Comparison of ENCODE assay signal across 8 mouse cellular contexts in the genomic region with DNA sequence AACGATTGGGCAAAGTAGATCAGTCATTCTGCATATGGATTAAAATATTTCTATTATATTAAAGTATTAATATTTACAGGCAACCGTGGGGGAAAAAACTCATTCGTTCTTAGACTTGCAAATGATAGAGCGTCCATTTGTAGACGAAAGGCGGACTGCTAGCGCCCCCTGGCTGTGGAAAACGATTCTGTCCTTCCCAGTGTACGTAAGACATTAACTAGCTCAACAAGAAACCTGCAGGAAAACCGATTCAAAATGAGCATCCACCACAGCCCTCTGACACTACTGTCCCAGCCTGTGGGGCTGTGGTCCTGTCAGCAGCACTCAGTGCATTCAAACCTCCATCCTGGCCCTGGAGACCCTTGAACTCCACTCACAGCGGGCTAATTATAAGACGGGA. TPM values are rescaled to one million over a fixed set of nuclear protein-coding genes. Genes with fewer than 3 reads are reported as not detected.
DNase-seq lines count a peak whose midpoint lies in the region; ATAC-seq lines count a peak whose summit lies in the region.
"Had no signal": no experiment of that assay in that cellular context is flagged by ENCODE, and none has a peak within 500 bp of the region (broad histone marks: within the 10 kb centered on the region; RNA-seq: fewer than 3 reads in every experiment).

No protein-coding gene starts in this region.

- H3K4me1 ChIP-seq in limb, embryonic 10.5 days, result peaks cover 16% of the 10 kb centered on the region
- H3K4me1 ChIP-seq in stomach, embryonic 14.5 days (ENCODE audit: control insufficient read depth, insufficient read depth, low read length), result no peaks in the 10 kb centered on the region

- H3K9me3 ChIP-seq in limb, embryonic 10.5 days (replicated peaks), result no peaks in the 10 kb centered on the region
- H3K9me3 ChIP-seq in stomach, embryonic 14.5 days (ENCODE audit: control insufficient read depth, low read depth, low read length), result no peaks in the 10 kb centered on the region
- H3K9me3 ChIP-seq: midbrain, embryonic 12.5 days had no signal

- no peak overlapping the region for H3K27ac ChIP-seq in limb, embryonic 10.5 days
- H3K27ac ChIP-seq in stomach, embryonic 14.5 days (ENCODE audit: low read length), result no peak overlapping the region
- H3K27ac ChIP-seq: midbrain, embryonic 12.5 days had no signal

- DNase-seq in adipocyte (ENCODE audit: low spot score), result peak; percentile 89
- DNase-seq in cerebellum, adult 9-10 months, result peak; percentile 77
- peak; percentile 90 to 92 for DNase-seq in frontal cortex, postnatal 25 days (ENCODE audit: low spot score in 2 of 2)
- peak; percentile 84 for DNase-seq in kidney, adult 18-20 months
- DNase-seq in limb, embryonic 10.5 days (ENCODE audit: low spot score), result peak; percentile 92
- DNase-seq in natural killer cell, adult 2 months (ENCODE audit: low spot score in 2 of 2), result peak; percentile 59 to 74

- ATAC-seq in stomach, embryonic 14.5 days (ENCODE audit: insufficient number of reproducible peaks, insufficient read depth, low FRiP score, low read depth), result peak; percentile 33; the same call in 1 of the 2 replicates

- no peak overlapping the region for H3K9ac ChIP-seq in stomach, embryonic 14.5 days (replicated peaks; ENCODE audit: low read depth, low read length)
- H3K9ac ChIP-seq: midbrain, embryonic 12.5 days had no signal

- WGBS in limb, embryonic 10.5 days, result 19% methylated on average over 12 of the region's 12 CpGs
- WGBS in stomach, embryonic 14.5 days, result 15% methylated on average over 12 of the region's 12 CpGs

- no peak overlapping the region for H3K4me3 ChIP-seq in limb, embryonic 10.5 days
- H3K4me3 ChIP-seq in stomach, embryonic 14.5 days (ENCODE audit: low read depth, low read length), result no peak overlapping the region
- H3K4me3 ChIP-seq: midbrain, embryonic 12.5 days had no signal

- 0 out of 2 replicates have a peak, but pooled peaks cover 3% of the 10 kb centered on the region for H3K27me3 ChIP-seq in limb, embryonic 10.5 days (ENCODE audit: low read depth, poor library complexity, severe bottlenecking)
- no peaks in the 10 kb centered on the region for H3K27me3 ChIP-seq in stomach, embryonic 14.5 days (ENCODE audit: control insufficient read depth, insufficient read depth, low read length)
- H3K27me3 ChIP-seq: midbrain, embryonic 12.5 days had no signal

- no peak overlapping the region for H3K4me2 ChIP-seq in stomach, embryonic 14.5 days (replicated peaks; ENCODE audit: low read depth, low read length)
- H3K4me2 ChIP-seq: midbrain, embryonic 12.5 days had no signal

- H3K36me3 ChIP-seq in limb, embryonic 10.5 days, result no peaks in the 10 kb centered on the region
- no peaks in the 10 kb centered on the region for H3K36me3 ChIP-seq in stomach, embryonic 14.5 days (ENCODE audit: control insufficient read depth, insufficient read depth, low read length)
- H3K36me3 ChIP-seq: midbrain, embryonic 12.5 days had no signal

RNA-seq across cellular contexts. Expression of gene Gfra1, which starts 13.7 kb away (rescaled TPM):
- 3.0 and 5.1 TPM in 2 replicates for polyA plus RNA-seq in limb, embryonic 10.5 days (2016; fragmentation: Nextera tagmentation; extraction: Ambion mirVana)
- 63.7 and 66.3 TPM in 2 replicates for polyA plus RNA-seq in stomach, embryonic 14.5 days (2014; fragmentation: Nextera tagmentation; extraction: Ambion mirVana)

RNA-seq across cellular contexts. Expression of gene Ccdc172, which starts 42.4 kb away (rescaled TPM):
- not detected in 2 replicates for polyA plus RNA-seq in limb, embryonic 10.5 days (2016; fragmentation: Nextera tagmentation; extraction: Ambion mirVana)
- not detected in 2 replicates for polyA plus RNA-seq in stomach, embryonic 14.5 days (2014; fragmentation: Nextera tagmentation; extraction: Ambion mirVana)
- polyA plus RNA-seq: midbrain, embryonic 12.5 days had no signal

Comparison
In these comparisons a context has a peak if more than half of its experiments do, and no peak if none do; other contexts are left out.
1. RNA of gene Gfra1, which starts 13.7 kb away (polyA plus RNA-seq): 63.7 to 66.3 TPM in stomach, embryonic 14.5 days; 3.0 to 5.1 TPM in limb, embryonic 10.5 days; every median in the first group is over 10 times any median in the second.
2. Peak in every context shown above with its lines, with median percentiles within 50 percentile points of each other: DNase-seq.